Mouse (Mus musculus) embryonic fibroblast, embryonic 13.5 days (primary cell): ENCODE results near the gene Odc1. TPM values are rescaled to one million over a fixed set of nuclear protein-coding genes. Genes with fewer than 3 reads are reported as not detected.

Source experiments
- H3K27ac ChIP-seq: 2 replicates; pipeline ENCODE4 v1.5.1; 2012; ENCODE audit warnings: low read length, control low read depth, inconsistent platforms; ENCODE audit not compliant: insufficient read depth
- H3K4me1 ChIP-seq: 2 replicates; pipeline ENCODE4 v1.6.1; 2011; ENCODE audit warnings: low read length; ENCODE audit not compliant: control insufficient read depth, insufficient read depth
- H3K4me3 ChIP-seq: 2 replicates; pipeline ENCODE4 v1.5.1; 2011; ENCODE audit warnings: mild to moderate bottlenecking, control low read depth, low read length; ENCODE audit not compliant: insufficient read depth
- CTCF ChIP-seq: IDR thresholded peaks from 2 replicates; pipeline ENCODE4 v1.5.1; 2011; ENCODE audit warnings: mild to moderate bottlenecking, control low read depth, low read length, moderate library complexity, borderline replicate concordance; ENCODE audit not compliant: insufficient read depth
- POLR2A ChIP-seq: IDR thresholded peaks from 2 replicates; pipeline ENCODE4 v1.6.1; 2011; ENCODE audit warnings: low read depth, mild to moderate bottlenecking, control low read depth, low read length, moderate library complexity
- polyA plus RNA-seq: library from polyadenylated mRNA; stranded (reverse); fragments of >200 nt; gene quantifications from 2 replicates; pipeline ENCODE4 v1.2.4, GENCODE M21; 2011; ENCODE audit warnings: low read depth; ENCODE audit not compliant: missing spikeins, insufficient read length

Odc1 gene
- polyA plus RNA-seq, 1 experiment, result 357 TPM

DNA sequence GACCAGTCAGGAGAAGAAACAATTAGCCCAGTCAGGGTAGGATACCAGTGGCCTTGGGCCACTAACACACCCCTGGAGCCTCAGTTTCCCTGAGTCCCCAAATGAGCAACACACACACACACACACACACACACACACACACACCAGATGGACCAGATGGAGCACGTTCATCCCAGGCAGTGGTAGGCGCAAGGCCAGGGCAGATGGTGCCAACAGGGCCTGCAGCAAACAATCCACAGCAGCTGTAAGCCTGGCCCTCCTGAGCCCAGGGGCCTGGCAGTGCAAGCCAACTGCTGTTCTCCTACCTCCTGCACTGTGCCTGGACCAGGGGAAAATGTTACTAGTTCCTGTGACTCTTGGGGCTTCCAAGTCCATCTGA, 13.4 kb downstream of the Odc1 start:
- Histone ChIP-seq H3K4me3 (no peak overlapping the region), H3K27ac (no peak overlapping the region), H3K4me1 (no peaks in the 10 kb centered on the region)
- no peak for TF ChIP-seq CTCF

DNA sequence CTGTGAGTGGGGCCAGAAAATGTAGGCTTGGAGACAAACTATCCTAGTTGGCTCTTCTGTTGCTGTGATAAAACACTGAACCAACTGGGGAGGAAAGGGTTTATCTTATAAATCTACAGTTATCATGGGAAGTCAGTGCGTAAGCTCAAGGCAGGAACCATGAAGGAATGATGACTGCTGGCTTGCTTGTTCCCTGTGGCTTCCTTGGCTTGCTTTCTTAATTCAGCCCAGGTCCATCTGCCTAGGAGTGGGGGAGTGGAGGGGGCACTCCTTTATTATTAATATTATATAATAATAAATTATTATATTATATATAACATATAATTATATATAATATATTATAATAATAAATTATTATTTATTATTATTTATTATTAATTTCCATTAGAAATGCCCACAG, 17.8 kb downstream of the Odc1 start:
- Histone ChIP-seq H3K27ac (no peak overlapping the region), H3K4me1 (no peaks in the 10 kb centered on the region), H3K4me3 (no peak overlapping the region)
- TF ChIP-seq POLR2A, result no peak
- TF ChIP-seq CTCF, result no peak

DNA sequence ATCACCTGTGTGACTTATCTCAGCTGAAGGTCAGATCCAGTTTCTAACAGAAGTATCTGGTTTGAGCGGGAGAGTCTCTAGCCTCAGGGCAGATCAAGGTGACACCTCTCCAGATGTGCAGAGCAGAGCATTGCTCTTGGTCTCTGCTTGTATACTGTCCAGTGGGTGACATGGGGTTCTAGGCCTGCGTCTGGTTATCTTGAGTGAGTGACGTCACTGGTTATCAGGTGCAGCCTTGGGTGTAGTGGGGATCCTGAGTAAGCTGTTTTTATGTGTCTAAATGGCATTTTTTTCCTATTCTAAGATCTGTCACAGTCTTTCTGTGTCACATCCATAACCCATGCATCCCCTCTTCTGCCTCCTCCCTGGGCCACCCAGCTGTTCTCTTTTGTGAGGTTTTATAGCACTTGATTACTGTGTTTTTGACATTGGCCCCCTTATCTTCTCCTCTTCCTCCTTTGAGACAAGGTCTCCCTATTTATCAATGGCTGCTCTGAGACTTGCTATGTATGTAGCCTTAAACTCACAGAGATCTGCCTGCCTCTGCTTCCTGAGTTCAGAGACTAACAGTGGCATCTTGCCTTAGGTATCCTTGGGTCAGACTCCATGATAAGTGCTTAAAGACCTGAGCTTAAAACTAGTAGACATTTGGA, 20.9 kb downstream of the Odc1 start:
- TF ChIP-seq POLR2A (no peak), CTCF (no peak)
- Histone ChIP-seq H3K4me1 (no peaks in the 10 kb centered on the region), H3K27ac (no peak overlapping the region), H3K4me3 (no peak overlapping the region)

DNA sequence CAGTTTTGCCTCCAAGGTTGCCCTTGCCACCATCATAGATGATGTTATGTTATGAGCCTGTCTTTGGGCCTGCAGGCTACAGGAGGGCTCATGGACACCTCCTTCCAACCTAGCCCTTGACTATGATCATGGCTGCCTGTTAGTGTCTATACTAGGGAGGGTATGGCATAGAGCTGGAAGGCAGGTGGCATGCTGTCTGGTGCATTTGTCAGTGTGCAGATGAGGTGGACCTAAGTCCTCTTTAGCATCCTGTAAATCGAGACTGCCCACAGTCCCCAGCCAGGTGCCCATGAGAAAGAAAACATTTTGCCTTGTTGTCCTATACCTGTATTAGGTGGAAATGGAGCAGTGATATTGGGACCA, 21.4 kb downstream of the Odc1 start:
- TF ChIP-seq CTCF (no peak), POLR2A (no peak)
- H3K4me3 ChIP-seq, result no peak overlapping the region
- no peaks in the 10 kb centered on the region for H3K4me1 ChIP-seq
- H3K27ac ChIP-seq, result no peak overlapping the region

DNA sequence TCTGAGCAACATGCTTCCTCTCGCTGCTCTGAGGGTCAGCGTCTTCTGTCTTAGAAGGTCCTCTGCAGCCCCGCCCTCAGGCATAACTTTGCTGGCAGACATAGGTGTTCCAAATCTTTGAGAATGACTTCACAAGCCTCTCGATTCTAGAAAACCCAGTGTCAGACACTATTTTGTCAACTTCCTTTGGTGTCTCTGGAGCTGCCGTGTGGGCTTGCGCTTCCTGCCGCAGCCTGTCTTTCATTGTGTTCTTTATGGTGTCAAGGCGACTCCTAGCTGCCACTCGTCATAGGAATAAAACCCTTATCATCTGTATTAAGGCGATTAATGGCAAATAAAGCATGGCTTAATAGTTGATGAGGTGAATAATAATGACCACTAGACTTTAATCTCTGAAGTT, 24.0 kb downstream of the Odc1 start:
- no peaks in the 10 kb centered on the region for H3K4me1 ChIP-seq
- no peak overlapping the region for H3K27ac ChIP-seq
- TF ChIP-seq POLR2A (no peak), CTCF (no peak)
- no peak overlapping the region for H3K4me3 ChIP-seq

DNA sequence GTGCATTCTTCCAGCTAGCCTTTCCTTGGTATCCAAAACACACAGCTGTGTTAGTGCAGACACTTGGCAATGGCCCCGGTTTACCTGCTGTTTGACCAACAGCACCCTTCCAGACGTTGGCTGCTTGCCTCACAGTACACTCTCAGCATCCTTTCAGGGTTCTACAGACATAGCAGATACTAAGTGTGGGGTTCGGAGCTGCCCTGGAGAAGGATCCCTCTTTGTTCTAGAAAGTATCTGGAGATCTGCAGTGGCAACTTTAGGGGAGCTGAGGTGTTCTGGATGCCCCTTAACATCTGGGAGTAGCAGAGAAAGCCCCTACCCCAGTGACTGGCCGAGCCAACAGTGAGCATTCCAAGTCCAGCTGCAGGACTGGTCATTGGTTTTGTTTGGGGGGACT, 30.0 kb downstream of the Odc1 start:
- TF ChIP-seq POLR2A (no peak), CTCF (no peak)
- no peaks in the 10 kb centered on the region for H3K4me1 ChIP-seq

DNA sequence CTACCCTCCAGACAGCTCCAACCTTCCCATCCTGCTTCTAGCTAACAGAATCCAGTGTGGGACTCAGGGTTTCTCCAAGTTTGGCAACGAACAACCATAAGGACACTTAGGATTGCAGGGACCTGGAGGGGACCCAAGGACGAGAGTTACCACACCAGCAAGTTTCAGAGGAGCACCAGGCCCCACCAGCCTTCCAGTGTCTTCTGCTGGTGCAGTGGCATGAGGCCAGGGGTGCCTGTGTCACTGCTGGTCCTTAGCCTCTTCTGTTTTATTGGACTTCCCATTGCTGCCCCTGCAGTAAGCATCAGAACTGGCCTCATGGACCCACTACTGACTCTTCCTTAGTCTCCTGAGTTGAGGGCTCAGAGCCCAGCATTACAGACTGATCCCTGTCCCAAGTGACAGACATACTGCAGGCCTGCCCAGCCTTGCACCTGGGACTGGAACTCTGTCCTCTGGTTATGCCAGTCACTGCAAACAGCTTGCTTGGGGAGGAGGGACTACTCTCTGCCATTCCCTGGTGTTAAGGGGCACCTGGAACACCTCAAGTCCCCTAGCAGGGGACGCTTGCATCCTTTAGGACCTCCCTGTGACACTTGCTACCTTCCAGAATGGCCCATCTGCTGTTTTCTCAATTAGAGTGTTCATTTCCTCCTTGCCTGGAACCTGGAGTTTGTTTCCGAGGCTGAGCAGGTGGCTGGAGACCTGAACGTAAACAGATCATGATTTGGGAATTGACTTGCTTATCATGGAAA, 30.7 kb downstream of the Odc1 start:
- no peak for TF ChIP-seq CTCF
- no peak for TF ChIP-seq POLR2A
- H3K27ac ChIP-seq, result no peak overlapping the region
- H3K4me3 ChIP-seq, result no peak overlapping the region
- H3K4me1 ChIP-seq, result no peaks in the 10 kb centered on the region

More for the DNA sequence above, 30.0 kb downstream of the Odc1 start:
- Histone ChIP-seq H3K27ac (no peak overlapping the region), H3K4me3 (no peak overlapping the region)

DNA sequence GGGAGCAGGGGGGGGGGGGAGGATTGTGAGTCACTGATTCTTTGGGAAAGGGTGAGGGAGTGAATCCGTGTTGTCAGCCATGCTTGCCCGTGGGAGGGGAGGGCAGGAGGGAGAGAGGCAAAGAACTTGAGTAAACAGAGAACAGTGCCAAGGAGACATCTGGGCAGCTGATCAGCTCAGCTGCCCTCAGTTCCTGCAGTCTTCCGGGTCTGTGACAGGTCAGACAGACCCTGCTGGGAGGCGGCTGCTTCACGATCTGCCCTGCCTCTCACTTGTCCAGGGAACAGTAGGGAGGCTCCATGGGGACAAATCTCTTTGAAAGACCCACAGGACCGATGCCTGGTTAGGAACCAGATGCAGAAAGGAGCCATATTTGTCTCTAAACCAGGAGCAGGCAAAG, 31.4 kb downstream of the Odc1 start:
- H3K27ac ChIP-seq, result no peak overlapping the region
- H3K4me3 ChIP-seq, result no peak overlapping the region
- TF ChIP-seq POLR2A (no peak), CTCF (no peak)
- H3K4me1 ChIP-seq, result no peaks in the 10 kb centered on the region

DNA sequence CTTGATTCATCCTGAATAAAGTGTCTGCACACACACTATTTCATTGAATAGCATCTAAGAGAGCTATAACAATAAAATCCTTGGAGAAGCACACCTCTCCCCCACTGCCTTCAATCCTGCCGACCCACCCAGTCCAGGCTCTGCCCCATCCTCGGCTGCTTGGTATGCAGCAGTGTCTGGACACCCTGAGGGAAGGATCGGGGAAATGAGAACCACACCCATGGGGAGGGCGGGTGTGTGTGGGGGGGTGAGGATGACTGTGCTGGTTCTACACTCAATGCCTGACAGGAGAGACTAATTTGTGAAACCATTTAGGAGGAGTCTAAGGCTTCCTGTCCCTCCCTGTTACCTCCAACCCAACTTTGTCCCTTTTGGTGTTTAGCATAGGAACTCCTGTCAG, 34.0 kb downstream of the Odc1 start:
- no peak overlapping the region for H3K27ac ChIP-seq
- TF ChIP-seq POLR2A (no peak), CTCF (no peak)
- no peak overlapping the region for H3K4me3 ChIP-seq
- no peaks in the 10 kb centered on the region for H3K4me1 ChIP-seq

DNA sequence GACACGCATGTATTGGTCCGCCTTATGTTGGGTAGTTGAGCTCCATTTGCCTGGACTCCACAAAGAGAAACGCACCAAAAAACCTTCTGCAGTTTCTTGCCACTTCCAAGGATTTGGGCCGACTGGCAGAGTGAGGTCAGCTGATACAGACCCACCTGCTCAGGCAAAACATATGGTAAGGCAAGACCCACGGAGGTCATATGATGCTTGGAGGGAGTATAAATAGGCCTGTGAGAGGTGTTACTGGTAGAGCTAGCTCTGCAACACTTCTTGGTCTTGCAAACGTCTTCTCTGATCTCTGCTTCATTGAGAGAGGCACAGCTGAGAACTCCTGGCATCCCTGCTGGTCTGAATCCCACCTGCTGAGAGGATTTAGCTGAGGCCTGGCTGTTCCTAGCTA, 36.4 kb downstream of the Odc1 start:
- TF ChIP-seq POLR2A (no peak), CTCF (no peak)
- Histone ChIP-seq H3K27ac (no peak overlapping the region), H3K4me3 (no peak overlapping the region), H3K4me1 (no peaks in the 10 kb centered on the region)
